Mouse (Mus musculus) limb, embryonic 15.5 days (tissue): Measurements from ENCODE around the gene Thnsl1. TPM values are rescaled to one million over a fixed set of nuclear protein-coding genes. Genes with fewer than 3 reads are reported as not detected.

ENCODE experiments used
- polyA plus RNA-seq: library from polyadenylated mRNA; unstranded; fragments of >200 nt; fragmentation: Nextera tagmentation; extraction: Ambion mirVana; gene quantifications from 2 replicates; pipeline ENCODE4 v1.2.1, GENCODE M21; 2015

Gene Thnsl1
- polyA plus RNA-seq, 1 experiment from 2014 or later, result 5.6 TPM

Other genes starting within 250 kb of the Thnsl1 start
- gene Arhgap21, start 236.8 kb upstream of the Thnsl1 start, polyA plus RNA-seq, result 8.3 and 9.0 TPM in 2 replicates
- 0.65 and 0.77 TPM in 2 replicates for gene Enkur, start 359 bp upstream of the Thnsl1 start, polyA plus RNA-seq
- gene Gpr158, start 161.8 kb downstream of the Thnsl1 start, polyA plus RNA-seq, result 0.04 and 0.05 TPM in 2 replicates